Comparison of ENCODE assay signal across 15 mouse cellular contexts in genomic region chr19:47367271-47367879, GRCm38 (mm10).
DNase-seq lines count a peak whose midpoint lies in the region; ATAC-seq lines count a peak whose summit lies in the region.
"Had no signal": no experiment of that assay in that cellular context is flagged by ENCODE, and none has a peak within 500 bp of the region (broad histone marks: within the 10 kb centered on the region; RNA-seq: fewer than 3 reads in every experiment).

No protein-coding gene starts in this region.

- H3K4me3 ChIP-seq in forebrain, embryonic 10.5 days: no peak overlapping the region
- H3K4me3 ChIP-seq in forebrain, embryonic 15.5 days: no peak overlapping the region
- H3K4me3 ChIP-seq in hindbrain, embryonic 13.5 days: no peak overlapping the region
- H3K4me3 ChIP-seq in hindbrain, embryonic 16.5 days (ENCODE audit: low read length): no peak overlapping the region
- no peak overlapping the region for H3K4me3 ChIP-seq in intestine, embryonic 16.5 days (ENCODE audit: low read length)
- H3K4me3 ChIP-seq in midbrain, embryonic 14.5 days (replicated peaks; ENCODE audit: low read depth, low read length): no peak overlapping the region
- H3K4me3 ChIP-seq: erythroblast, embryonic 14.5 days; midbrain, embryonic 15.5 days had no signal

- H3K4me1 ChIP-seq in forebrain, embryonic 10.5 days: peaks cover 40% of the 10 kb centered on the region
- H3K4me1 ChIP-seq in forebrain, embryonic 15.5 days: no peaks in the 10 kb centered on the region
- peaks cover 32% of the 10 kb centered on the region for H3K4me1 ChIP-seq in hindbrain, embryonic 13.5 days (replicated peaks)
- H3K4me1 ChIP-seq in hindbrain, embryonic 16.5 days (ENCODE audit: control insufficient read depth, insufficient read depth, low read depth, low read length): peaks cover 4% of the 10 kb centered on the region; the same call in 1 of the 2 replicates
- peaks cover 9% of the 10 kb centered on the region; the same call in 1 of the 2 replicates for H3K4me1 ChIP-seq in intestine, embryonic 16.5 days (ENCODE audit: control insufficient read depth, insufficient read depth, low read length)
- no peaks in the 10 kb centered on the region for H3K4me1 ChIP-seq in midbrain, embryonic 14.5 days (ENCODE audit: control insufficient read depth, insufficient read depth, low read length)
- H3K4me1 ChIP-seq: midbrain, embryonic 15.5 days had no signal

- H3K4me2 ChIP-seq in forebrain, embryonic 15.5 days (replicated peaks): no peak overlapping the region
- no peak overlapping the region for H3K4me2 ChIP-seq in hindbrain, embryonic 13.5 days
- no peak overlapping the region for H3K4me2 ChIP-seq in hindbrain, embryonic 16.5 days (ENCODE audit: low read length)
- H3K4me2 ChIP-seq in intestine, embryonic 16.5 days (ENCODE audit: low read depth, low read length): no peak overlapping the region
- H3K4me2 ChIP-seq in midbrain, embryonic 14.5 days (ENCODE audit: low read length): no peak overlapping the region
- H3K4me2 ChIP-seq: hindbrain, embryonic 14.5 days; lung, embryonic 14.5 days; midbrain, embryonic 15.5 days had no signal

- DNase-seq in forebrain, embryonic 10.5 days (ENCODE audit: extremely low spot score, low spot score): no peak
- DNase-seq in lung, postnatal 4 days: peak; percentile 39 to 68
- DNase-seq in midbrain, embryonic 14.5 days: no peak
- no peak for DNase-seq in frontal cortex, postnatal 10 days (ENCODE audit: low spot score in 2 of 2)
- DNase-seq: adrenal gland, adult 8-10 months; kidney, adult 9 months; lung, embryonic 14.5 days; thymus, postnatal 4 days had no signal

- no peaks in the 10 kb centered on the region for H3K27me3 ChIP-seq in forebrain, embryonic 10.5 days (ENCODE audit: poor library complexity, severe bottlenecking)
- no peaks in the 10 kb centered on the region for H3K27me3 ChIP-seq in forebrain, embryonic 15.5 days
- H3K27me3 ChIP-seq in hindbrain, embryonic 13.5 days: no peaks in the 10 kb centered on the region
- H3K27me3 ChIP-seq in hindbrain, embryonic 16.5 days (replicated peaks; ENCODE audit: control insufficient read depth, insufficient read depth, low read length): no peaks in the 10 kb centered on the region
- no peaks in the 10 kb centered on the region for H3K27me3 ChIP-seq in intestine, embryonic 16.5 days (replicated peaks; ENCODE audit: control insufficient read depth, insufficient read depth, low read length)
- H3K27me3 ChIP-seq in midbrain, embryonic 14.5 days (ENCODE audit: control insufficient read depth, insufficient read depth, low read length): no peaks in the 10 kb centered on the region
- H3K27me3 ChIP-seq: midbrain, embryonic 15.5 days had no signal

- H3K36me3 ChIP-seq in forebrain, embryonic 10.5 days (replicated peaks): peaks cover 22% of the 10 kb centered on the region
- H3K36me3 ChIP-seq in forebrain, embryonic 15.5 days: no peaks in the 10 kb centered on the region
- H3K36me3 ChIP-seq in hindbrain, embryonic 13.5 days: no peaks in the 10 kb centered on the region; the same call in 1 of the 2 replicates
- no peaks in the 10 kb centered on the region for H3K36me3 ChIP-seq in hindbrain, embryonic 16.5 days (ENCODE audit: control insufficient read depth, insufficient read depth, low read length)
- no peaks in the 10 kb centered on the region for H3K36me3 ChIP-seq in intestine, embryonic 16.5 days (ENCODE audit: control insufficient read depth, insufficient read depth, low read length)
- no peaks in the 10 kb centered on the region for H3K36me3 ChIP-seq in midbrain, embryonic 14.5 days (ENCODE audit: control insufficient read depth, insufficient read depth, low read length)
- H3K36me3 ChIP-seq: midbrain, embryonic 15.5 days had no signal

- no peak for ATAC-seq in forebrain, embryonic 15.5 days (replicated peaks)
- peak; percentile 7; the same call in 1 of the 2 replicates for ATAC-seq in hindbrain, embryonic 13.5 days (ENCODE audit: low FRiP score)
- ATAC-seq in hindbrain, embryonic 16.5 days: no peak
- ATAC-seq in intestine, embryonic 16.5 days: peak; percentile 27; the same call in 1 of the 2 replicates
- no peak for ATAC-seq in midbrain, embryonic 14.5 days (ENCODE audit: low FRiP score, low TSS enrichment)

- 89% methylated on average over 12 of the region's 12 CpGs for WGBS in forebrain, embryonic 10.5 days
- WGBS in forebrain, embryonic 15.5 days: 93% methylated on average over 12 of the region's 12 CpGs
- WGBS in hindbrain, embryonic 13.5 days: 90% methylated on average over 12 of the region's 12 CpGs
- WGBS in hindbrain, embryonic 16.5 days: 83% methylated on average over 12 of the region's 12 CpGs
- 88% methylated on average over 12 of the region's 12 CpGs for WGBS in intestine, embryonic 16.5 days
- WGBS in midbrain, embryonic 14.5 days: 85% methylated on average over 12 of the region's 12 CpGs

- no peak overlapping the region for H3K9ac ChIP-seq in forebrain, embryonic 15.5 days (replicated peaks)
- no peak overlapping the region for H3K9ac ChIP-seq in hindbrain, embryonic 13.5 days
- no peak overlapping the region for H3K9ac ChIP-seq in hindbrain, embryonic 16.5 days (ENCODE audit: low read depth, low read length)
- no peak overlapping the region for H3K9ac ChIP-seq in intestine, embryonic 16.5 days (ENCODE audit: low read depth, low read length)
- no peak overlapping the region for H3K9ac ChIP-seq in midbrain, embryonic 14.5 days (replicated peaks; ENCODE audit: low read length)
- H3K9ac ChIP-seq: hindbrain, embryonic 14.5 days; lung, embryonic 14.5 days; midbrain, embryonic 15.5 days had no signal

- no peaks in the 10 kb centered on the region for H3K9me3 ChIP-seq in forebrain, embryonic 10.5 days
- H3K9me3 ChIP-seq in forebrain, embryonic 15.5 days: no peaks in the 10 kb centered on the region
- H3K9me3 ChIP-seq in hindbrain, embryonic 13.5 days: no peaks in the 10 kb centered on the region
- no peaks in the 10 kb centered on the region for H3K9me3 ChIP-seq in hindbrain, embryonic 16.5 days (ENCODE audit: control insufficient read depth, low read length)
- no peaks in the 10 kb centered on the region for H3K9me3 ChIP-seq in intestine, embryonic 16.5 days (ENCODE audit: control insufficient read depth, low read length)
- no peaks in the 10 kb centered on the region for H3K9me3 ChIP-seq in midbrain, embryonic 14.5 days (ENCODE audit: control insufficient read depth, low read length)
- H3K9me3 ChIP-seq: midbrain, embryonic 15.5 days had no signal

- H3K27ac ChIP-seq in forebrain, embryonic 10.5 days: 0 out of 2 replicates have a peak overlapping the region, but pooled peaks have one; percentile 40
- H3K27ac ChIP-seq in forebrain, embryonic 15.5 days (replicated peaks): no peak overlapping the region
- no peak overlapping the region for H3K27ac ChIP-seq in hindbrain, embryonic 13.5 days
- H3K27ac ChIP-seq in hindbrain, embryonic 16.5 days (ENCODE audit: low read depth, low read length): no peak overlapping the region
- no peak overlapping the region for H3K27ac ChIP-seq in intestine, embryonic 16.5 days (ENCODE audit: low read length)
- H3K27ac ChIP-seq in midbrain, embryonic 14.5 days (replicated peaks; ENCODE audit: low read depth, low read length): no peak overlapping the region
- H3K27ac ChIP-seq: hindbrain, embryonic 14.5 days; midbrain, embryonic 15.5 days had no signal

Comparison
In these comparisons a context has a peak if more than half of its experiments do, and no peak if none do; other contexts are left out.
1. ATAC-seq: peak in hindbrain, embryonic 13.5 days (single experiment) and intestine, embryonic 16.5 days (single experiment); none in forebrain, embryonic 15.5 days (single experiment), hindbrain, embryonic 16.5 days (single experiment) and midbrain, embryonic 14.5 days (single experiment).
2. DNase-seq: peak in lung, postnatal 4 days (2 of 2); none in forebrain, embryonic 10.5 days (single experiment), midbrain, embryonic 14.5 days (single experiment) and frontal cortex, postnatal 10 days (0 of 2).